Mouse (Mus musculus) spleen, adult 2 months (tissue): ENCODE measurements around the gene Osm.

Experiments used
- CTCF ChIP-seq: fragments of 200-500 bp; IDR thresholded peaks from 2 replicates; pipeline ENCODE4 v1.5.1; 2011; ENCODE audit warnings: mild to moderate bottlenecking, inconsistent platforms; ENCODE audit not compliant: insufficient read depth, insufficient read length, insufficient replicate concordance; ENCODE audit errors: extremely low read depth
- POLR2A ChIP-seq: fragments of 200-500 bp; IDR thresholded peaks from 2 replicates; pipeline ENCODE4 v1.6.1; 2011; ENCODE audit warnings: low read depth, low read length, inconsistent platforms

GRCm38 (mm10) chr11:4214572-4214971, 21.6 kb upstream of the Osm start:
- TF ChIP-seq POLR2A (no peak), CTCF (no peak)
